Mouse (Mus musculus): ENCODE measurements around the gene Dedd2. TPM values are rescaled to one million over a fixed set of nuclear protein-coding genes. Genes with fewer than 3 reads are reported as not detected.

Dedd2 gene
- total RNA-seq, 2 experiments from 2014 or later: 24.0 to 27.0 TPM

GRCm38 (mm10) chr7:25247498-25247897 lies 27.1 kb upstream of the Dedd2 start:
- no peak for DNase-seq (ENCODE audit: low spot score in 2 of 2)

GRCm38 (mm10) chr7:25246759-25247137 lies 26.3 kb upstream of the Dedd2 start:
- no peak for DNase-seq (ENCODE audit: low spot score in 2 of 2)

GRCm38 (mm10) chr7:25246079-25246758 lies 25.8 kb upstream of the Dedd2 start:
- peak in 1 of 2 experiments; percentile 59 for DNase-seq (ENCODE audit: low spot score in 2 of 2)

- DNase-seq (ENCODE audit: low spot score in 2 of 2): no peak
Observed at GRCm38 (mm10) chr7:25244562-25245369, 24.4 kb upstream of the Dedd2 start.

GRCm38 (mm10) chr7:25243361-25243760 lies 22.9 kb upstream of the Dedd2 start:
- DNase-seq (ENCODE audit: low spot score in 2 of 2): no peak

GRCm38 (mm10) chr7:25241062-25241461 lies 20.6 kb upstream of the Dedd2 start:
- DNase-seq (ENCODE audit: low spot score in 2 of 2): no peak

GRCm38 (mm10) chr7:25240631-25241030 lies 20.2 kb upstream of the Dedd2 start:
- DNase-seq (ENCODE audit: low spot score in 2 of 2): no peak

GRCm38 (mm10) chr7:25238829-25239623 lies 18.6 kb upstream of the Dedd2 start:
- peak; percentile 64 to 65 for DNase-seq (ENCODE audit: low spot score in 2 of 2)

- peak; percentile 74 to 83 for DNase-seq (ENCODE audit: low spot score in 2 of 2)
Observed at GRCm38 (mm10) chr7:25238015-25238706, 17.7 kb upstream of the Dedd2 start.

GRCm38 (mm10) chr7:25237249-25238014 lies 17.0 kb upstream of the Dedd2 start, which contains the start of gene Gsk3a:
Gene Gsk3a (minus strand): TSS chr7:25237851.
- peak; percentile 92 to 93 for DNase-seq (ENCODE audit: low spot score in 2 of 2)

- peak in 1 of 2 experiments; percentile 20 for DNase-seq (ENCODE audit: low spot score in 2 of 2)
Observed at GRCm38 (mm10) chr7:25235526-25235925, 15.1 kb upstream of the Dedd2 start.

- DNase-seq (ENCODE audit: low spot score in 2 of 2): peak in 1 of 2 experiments; percentile 15
Observed at GRCm38 (mm10) chr7:25233061-25233460, 12.6 kb upstream of the Dedd2 start.

GRCm38 (mm10) chr7:25232101-25232648 lies 11.8 kb upstream of the Dedd2 start:
- DNase-seq (ENCODE audit: low spot score in 2 of 2): peak in 1 of 2 experiments; percentile 17

- DNase-seq (ENCODE audit: low spot score in 2 of 2): no peak
Observed at GRCm38 (mm10) chr7:25230690-25231285, 10.4 kb upstream of the Dedd2 start.

- DNase-seq (ENCODE audit: low spot score in 2 of 2): no peak
Observed at GRCm38 (mm10) chr7:25227523-25228300, 7.3 kb upstream of the Dedd2 start.

- DNase-seq (ENCODE audit: low spot score in 2 of 2): no peak
Observed at GRCm38 (mm10) chr7:25222275-25222967, 2.0 kb upstream of the Dedd2 start.

- peak; percentile 93 to 94 for DNase-seq (ENCODE audit: low spot score in 2 of 2)
Observed at GRCm38 (mm10) chr7:25221102-25221883, 878 bp upstream of the Dedd2 start, which contains the start of gene Zfp526. Gene Zfp526 (plus strand): TSS chr7:25221425.

All from adrenal gland, adult 18-20 months (tissue).